Mouse (Mus musculus): ENCODE results near the gene Nrd1.

Nrd1 gene

DNA sequence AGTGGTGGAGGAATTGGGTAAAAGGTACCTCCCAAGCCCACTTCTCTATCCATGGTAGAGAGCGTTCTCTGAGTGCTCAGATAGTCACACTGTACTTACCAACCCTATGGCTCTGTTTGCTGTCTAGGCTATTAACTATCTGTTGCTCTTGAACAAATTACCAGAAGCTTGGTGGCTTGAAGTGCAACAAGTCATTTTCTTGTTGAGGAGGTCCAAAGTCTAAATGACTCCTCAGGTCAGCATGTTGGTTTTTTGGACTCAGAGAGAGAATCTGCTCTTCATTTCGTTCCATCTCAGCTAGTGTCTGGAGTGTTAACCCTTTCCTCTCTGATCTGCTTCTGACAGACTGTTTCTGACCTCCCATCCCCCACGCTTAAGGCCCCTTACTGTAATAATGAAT, 24.6 kb downstream of the Nrd1 start:
- no peak for DNase-seq (ENCODE audit: low read depth, low spot score)

DNA sequence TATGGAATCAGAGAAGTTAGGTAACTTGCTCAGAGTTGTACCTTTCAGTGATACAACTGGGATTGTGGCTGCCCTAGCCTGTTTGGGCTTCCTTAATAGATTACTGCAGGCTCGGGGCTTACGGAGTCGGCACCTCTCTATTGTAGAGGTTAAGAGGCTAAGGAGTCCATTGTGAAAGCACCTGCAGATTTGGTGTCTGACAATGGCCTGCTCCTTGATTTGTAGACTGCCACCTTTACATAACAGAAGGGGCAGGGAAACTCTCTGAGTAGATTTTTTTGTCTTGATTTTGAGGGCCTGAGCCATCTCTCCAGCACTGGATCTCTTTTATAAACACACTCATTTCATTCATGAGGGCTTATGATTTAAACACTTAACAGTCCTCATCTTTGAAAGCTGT, 26.1 kb downstream of the Nrd1 start:
- no peak for DNase-seq (ENCODE audit: low read depth, low spot score)

DNA sequence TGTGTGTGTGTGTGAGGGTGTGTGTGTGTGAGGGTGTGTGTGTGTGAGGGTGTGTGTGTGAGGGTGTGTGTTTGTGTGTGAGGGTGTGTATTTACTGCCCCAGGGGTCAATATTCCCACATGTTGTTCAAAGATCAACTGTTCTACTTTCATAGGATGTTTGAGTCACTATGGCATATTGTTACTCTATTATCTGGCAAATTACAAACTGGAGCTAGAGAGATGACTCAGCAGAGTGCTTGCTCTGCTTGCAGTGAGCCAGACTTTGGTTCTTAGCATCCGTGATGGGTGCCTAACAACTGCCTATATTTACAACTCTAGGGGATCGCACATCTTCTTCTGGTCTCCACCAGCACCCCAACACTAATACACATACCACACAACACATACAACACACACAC, 29.4 kb downstream of the Nrd1 start:
- no peak for DNase-seq (ENCODE audit: low read depth, low spot score)

DNA sequence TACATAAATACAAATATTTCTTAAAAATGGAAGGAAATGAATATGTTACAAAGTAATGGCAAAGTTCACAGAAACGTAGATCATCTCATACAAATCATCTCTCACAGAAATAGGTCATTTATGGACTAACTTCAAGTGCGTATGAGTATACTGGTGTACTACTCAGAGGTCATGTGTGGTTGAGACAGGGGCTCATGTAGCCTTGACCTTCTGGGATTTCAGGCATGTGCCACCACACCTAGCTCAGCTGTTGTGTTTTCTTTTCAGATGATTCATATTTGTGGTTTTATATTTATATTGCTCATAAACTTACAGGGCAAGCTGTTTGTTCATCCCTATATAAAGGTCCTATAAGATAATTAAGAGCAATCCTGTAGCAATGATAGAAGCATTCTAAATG, 29.8 kb downstream of the Nrd1 start:
- no peak for DNase-seq (ENCODE audit: low read depth, low spot score)

DNA sequence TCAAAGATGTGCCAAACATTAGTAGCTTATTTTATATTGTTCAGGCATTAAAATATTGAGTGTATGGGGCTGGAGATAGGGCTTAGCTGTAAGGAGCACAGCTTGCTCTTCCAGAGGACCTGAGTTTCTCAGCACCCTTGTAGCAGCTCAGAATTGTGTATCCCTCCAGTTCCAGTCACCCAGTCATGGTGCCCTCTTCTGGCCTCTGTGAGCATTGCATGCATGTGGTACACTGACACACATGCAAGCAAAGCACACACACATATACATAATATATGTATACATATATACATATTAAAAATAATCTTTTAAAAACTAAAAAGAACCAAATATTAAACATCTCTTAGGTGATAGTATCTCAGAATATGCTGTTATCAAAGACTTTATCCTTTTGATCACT, 35.9 kb downstream of the Nrd1 start:
- peak; percentile 66 for DNase-seq (ENCODE audit: low read depth, low spot score)

DNA sequence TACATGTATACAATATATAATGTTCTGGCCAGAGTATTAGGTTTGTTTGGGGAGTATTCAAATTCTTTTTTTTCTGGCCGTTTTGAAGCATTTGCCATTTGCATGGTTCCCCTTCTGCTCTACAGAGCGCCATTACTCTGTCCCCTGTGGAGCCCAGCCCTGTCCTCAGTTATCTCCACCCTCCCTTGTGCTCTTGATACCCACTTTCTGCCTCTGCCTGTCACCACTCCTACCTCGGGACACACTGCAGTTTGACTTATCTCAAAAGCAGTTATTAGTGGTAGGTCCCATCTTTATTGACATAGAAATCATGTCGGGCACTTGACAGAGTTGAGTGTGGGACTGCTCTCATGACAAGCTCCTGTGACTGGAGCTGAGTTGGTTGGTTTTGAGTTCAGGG, 42.3 kb downstream of the Nrd1 start:
- no peak for DNase-seq (ENCODE audit: low read depth, low spot score)

DNA sequence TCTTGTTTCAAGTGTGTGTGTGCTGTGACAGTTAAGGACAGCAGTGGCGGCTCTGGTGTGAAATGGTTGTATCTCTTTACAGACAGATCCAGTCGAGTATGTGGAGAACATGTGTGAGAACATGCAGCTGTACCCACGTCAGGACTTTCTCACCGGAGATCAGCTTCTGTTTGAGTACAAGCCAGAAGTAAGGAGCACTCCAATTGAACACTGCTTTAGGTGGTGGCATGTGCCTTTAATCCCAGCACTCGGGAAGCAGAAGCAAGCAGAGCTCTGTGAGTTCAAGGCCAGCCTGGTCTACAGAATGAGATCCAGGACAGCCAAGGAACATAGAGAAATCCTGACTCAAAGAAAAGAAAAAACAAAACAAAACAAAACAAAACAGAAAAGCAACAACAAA, 42.8 kb downstream of the Nrd1 start:
- no peak for DNase-seq (ENCODE audit: low read depth, low spot score)

DNA sequence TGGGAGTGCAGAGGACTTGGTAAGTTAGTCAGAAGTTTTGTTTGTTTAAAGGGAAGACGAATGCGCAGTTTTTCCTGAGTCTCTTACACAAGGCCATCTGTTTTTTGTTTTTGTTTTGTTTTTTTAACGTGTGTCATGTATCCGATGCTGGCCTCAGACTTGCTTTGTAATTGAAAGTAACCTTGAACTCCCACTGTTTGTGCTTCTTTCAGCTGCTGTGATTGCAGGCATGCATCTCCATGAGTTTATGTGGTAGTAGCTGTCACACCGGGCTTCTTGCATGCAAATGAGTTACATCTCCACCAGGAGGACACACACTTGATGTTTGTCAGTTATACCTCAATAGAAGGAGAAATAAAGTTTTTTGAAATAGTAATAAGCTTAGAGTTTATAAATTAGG, 43.3 kb downstream of the Nrd1 start:
- DNase-seq (ENCODE audit: low read depth, low spot score), result no peak

DNA sequence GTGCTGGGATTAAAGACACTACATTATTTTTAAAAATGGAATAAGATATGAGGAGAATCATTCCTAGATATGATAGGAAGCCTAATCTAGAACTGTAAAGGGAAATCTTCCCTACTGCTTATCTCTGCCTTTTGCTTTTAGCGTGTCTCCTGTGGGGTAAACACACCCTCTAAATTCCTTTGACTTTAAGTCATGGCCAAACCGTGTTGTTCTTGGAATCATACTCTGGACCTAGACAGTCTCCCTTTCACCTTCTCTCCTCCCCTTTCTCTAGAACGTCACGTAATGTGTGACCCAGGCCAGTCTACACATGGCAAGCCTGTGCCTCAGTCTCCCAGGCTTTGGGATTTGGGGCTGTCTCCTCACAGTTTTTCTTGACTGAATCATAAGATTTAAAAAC, 47.8 kb downstream of the Nrd1 start:
- DNase-seq (ENCODE audit: low read depth, low spot score), result no peak

DNA sequence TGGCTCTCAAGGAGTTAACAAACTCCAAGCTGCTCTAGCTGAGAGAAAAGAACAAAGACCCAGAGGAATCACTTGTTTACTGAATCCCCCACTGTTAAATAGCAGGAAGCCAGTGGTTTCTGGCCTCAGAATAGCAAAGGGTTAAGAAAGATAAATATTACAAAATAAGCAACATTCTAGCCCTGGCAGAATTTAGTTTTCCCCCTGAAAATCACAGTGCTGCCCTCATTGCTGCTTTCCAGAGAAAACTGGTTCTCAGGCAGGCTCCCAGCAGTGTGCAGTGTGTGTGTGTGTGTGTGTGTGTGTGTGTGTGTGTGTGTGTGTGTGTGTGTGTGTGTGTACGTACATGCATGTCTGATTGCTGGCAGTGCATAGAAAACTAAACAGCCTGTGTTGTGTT, 51.8 kb downstream of the Nrd1 start:
- DNase-seq (ENCODE audit: low read depth, low spot score), result no peak

DNA sequence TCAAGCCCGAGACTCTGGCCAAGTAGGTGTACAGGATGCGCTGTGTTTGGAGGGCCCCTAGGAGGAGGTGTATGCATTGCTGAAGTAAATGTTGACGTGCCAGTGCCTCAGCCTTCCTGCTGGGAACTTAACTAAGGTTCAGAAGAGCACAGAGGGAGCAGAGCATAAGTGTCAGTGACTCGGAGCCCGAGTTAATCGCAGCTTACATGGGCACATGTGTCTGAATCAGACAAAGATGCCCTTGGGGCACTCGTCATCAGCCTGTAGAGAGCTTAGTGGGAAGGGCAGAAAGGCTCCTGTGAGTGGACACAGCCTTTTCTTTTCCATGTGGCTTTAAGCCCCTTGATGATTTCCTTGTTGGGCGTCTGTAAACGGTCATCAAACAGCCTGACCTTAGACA, 53.5 kb downstream of the Nrd1 start:
- no peak for DNase-seq (ENCODE audit: low read depth, low spot score)

DNA sequence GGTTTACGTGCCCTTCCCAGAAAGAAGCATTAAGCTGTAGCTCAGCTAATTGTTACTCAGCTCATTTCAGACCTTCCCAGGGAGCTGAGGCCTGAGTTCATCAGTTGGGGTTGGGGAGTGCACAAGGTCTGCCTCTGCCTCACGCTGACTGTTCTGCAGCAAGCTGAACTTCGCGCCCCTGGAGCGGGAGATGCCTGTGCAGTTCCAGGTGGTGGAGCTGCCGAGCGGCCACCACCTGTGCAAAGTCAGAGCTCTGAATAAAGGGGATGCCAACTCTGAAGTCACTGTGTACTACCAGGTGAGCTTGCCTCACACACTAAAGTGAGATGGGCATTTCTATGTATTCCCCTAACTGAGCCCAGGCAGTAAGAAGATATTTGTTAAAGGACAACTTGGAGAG, 55.9 kb downstream of the Nrd1 start:
- no peak for DNase-seq (ENCODE audit: low read depth, low spot score)

DNA sequence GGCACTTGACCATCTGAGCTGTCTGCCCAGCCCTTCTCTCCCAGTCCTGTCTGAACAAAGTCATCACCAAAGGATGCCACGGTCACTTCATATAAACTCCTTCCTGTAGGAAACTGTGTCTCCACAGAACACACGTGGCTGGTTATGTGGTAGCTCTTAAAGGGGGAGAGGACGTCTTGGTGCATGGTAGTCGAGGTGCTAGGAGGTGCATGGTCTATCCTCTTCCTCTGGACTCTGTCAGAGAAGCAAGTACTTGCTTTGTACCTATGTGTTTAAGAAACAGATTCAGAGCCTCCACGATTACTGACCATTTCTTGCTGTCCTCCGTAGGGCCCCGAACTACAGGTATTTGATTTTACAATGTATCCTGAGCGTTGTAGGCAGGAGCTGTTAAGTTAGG, 57.2 kb downstream of the Nrd1 start:
- no peak for DNase-seq (ENCODE audit: low read depth, low spot score)

DNA sequence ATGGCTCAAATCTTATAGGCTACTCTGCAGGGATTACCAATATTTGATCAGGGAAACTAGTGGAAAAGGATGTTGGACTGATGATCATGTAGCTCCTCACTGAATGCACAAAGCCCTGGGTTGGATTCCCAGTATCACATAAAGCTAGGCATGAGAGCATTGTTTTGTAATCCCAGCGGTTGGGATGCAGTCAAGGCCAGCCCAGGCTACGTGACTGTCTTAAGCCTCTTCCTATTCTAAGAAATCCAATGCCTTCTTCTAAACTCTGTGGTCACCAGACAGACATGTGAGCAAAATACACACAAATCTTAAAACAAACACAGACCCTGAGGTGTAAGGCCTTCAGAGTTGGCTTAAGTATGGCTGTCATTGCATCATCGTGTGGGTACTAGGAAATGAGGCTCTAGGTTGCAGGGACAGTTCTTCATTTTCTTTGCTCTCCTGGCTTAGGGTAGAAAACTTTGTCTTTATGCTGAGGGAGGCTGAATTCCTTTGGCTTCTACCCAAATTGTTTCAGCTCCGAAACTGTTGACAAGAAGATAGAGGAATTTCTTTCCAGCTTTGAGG, 58.9 kb downstream of the Nrd1 start:
- no peak for DNase-seq (ENCODE audit: low read depth, low spot score)

DNA sequence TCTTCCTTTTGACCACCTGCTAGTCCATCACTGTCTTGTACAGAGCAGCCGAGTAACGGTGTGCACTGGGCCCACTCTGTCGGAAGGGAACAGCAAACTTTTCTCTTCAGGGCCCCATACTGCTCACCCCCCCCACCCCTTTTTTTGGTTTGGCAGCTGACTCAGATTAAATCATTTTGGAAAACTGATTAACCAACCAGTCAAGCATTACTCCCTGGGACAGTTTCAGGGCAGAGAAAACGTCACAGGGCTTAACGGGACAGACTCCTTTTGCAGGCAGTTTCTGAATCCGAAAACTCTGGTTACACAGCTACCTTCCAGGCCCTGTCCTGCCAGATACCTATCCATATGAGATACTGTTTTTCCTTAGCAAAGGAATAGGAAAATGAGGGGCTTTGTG, 64.5 kb downstream of the Nrd1 start:
- no peak for DNase-seq (ENCODE audit: low read depth, low spot score)

DNA sequence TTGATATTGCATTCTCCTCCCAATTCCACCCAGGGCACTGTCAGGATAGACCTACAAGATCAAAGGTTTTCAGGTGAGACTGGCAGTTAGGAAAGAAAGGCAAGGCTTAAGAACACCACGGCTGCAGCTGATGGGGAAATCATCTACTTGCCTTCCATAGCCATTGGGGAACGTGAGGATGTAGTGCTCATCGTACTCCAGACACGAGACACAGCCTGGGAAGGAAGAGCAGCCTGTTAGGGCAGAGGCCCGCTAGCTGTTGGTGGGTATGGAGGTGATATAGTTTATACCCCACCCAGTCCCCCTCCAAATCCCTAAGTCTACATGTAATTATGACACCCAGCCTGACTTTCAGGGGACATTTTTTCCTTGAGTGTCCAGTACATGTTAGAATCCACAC, 65.3 kb downstream of the Nrd1 start:
- DNase-seq (ENCODE audit: low read depth, low spot score), result no peak

DNA sequence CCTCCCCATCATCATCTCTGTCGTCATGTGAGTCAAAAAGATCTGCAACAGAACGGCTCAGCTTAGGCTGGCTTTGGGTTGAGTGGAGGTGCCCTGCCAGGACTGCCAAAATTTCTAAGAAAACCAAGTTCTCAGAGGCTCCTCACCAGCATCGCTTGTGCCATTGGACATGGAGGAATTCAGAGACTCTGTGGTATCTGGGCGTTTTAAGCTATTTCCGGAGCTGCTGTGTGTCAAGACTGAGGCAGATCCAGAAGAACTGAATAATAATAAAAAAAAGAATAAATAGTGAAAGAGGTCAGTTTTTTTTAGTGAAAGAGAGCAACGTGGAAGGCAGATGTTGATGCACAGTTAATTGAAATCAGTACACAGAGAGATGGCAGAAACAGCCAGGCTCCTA, 72.4 kb downstream of the Nrd1 start:
- DNase-seq (ENCODE audit: low read depth, low spot score), result no peak

DNA sequence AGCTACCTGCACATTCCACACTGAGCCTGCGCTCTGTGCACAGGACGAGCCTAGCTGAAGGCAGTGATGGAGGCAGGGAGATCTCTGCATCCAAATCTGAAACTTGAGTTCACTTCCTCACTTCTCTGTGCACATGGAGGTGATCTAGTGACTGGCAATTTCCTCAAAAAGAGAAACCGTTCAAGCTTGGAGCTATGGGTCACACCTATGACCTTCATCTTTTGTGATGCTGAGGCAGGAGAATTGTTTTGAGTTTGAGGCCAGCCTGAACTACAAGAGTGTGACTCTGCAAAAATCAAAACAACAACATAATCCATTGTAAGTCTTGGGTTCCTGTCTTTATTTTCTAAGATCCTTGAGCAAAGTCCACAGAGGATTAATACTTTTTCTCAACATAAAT, 72.8 kb downstream of the Nrd1 start:
- DNase-seq (ENCODE audit: low read depth, low spot score), result no peak

DNA sequence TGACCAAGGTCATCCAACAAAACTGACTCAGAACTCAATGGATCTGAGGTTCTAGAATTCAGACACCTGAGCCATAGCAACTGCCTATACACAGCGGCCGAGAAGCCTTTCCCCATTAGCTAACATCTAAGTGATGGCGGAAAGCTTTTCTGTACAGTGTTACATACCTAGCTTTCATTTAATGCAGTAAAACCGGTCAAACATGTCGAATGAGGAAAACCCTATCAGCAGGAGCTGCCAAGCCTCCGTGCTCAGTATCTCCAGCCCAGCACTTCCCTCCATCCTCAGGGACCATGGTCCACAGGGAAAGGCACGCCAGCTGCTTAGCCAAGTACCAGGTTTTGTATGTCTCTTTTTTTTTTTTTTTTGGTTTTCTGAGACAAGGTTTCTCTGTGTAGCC, 78.5 kb downstream of the Nrd1 start:
- no peak for DNase-seq (ENCODE audit: low read depth, low spot score)

DNA sequence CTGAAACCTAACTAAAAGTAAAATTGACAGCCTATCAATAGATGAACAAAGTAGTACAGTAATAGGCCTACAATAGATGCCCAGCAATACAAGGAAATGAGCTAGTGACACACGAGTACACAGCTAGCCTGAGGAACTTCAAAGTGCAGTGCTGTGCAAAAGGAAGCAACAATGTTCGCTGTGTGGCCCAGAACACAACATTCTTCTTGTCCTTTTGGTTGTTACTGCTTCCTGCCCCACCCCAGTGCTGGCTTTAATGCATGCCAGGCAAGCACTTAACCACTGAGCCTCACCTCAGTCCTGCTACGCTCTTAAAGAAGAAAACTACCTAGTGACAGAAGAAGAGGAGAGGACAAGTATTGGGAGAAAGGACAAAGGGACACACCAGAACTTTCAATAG, 79.2 kb downstream of the Nrd1 start:
- no peak for DNase-seq (ENCODE audit: low read depth, low spot score)

DNA sequence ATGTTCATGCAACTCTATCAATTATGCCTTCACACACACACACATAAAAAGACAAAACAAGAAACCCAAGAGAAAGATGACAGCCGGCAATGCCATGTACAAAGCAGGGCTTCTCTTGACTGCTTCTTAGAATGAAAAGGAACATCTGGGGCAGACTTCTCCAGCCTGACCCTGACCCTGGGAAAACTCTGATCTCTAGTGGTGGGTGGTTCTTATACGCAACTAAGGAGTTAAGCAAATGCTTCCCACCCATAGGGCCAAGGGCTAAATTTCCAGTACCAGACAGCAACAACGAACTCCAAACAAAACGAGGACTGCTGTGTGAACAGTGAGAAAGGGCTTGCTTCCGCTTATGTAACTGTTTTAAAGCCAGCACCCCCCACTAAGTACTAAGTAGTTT, 79.7 kb downstream of the Nrd1 start:
- no peak for DNase-seq (ENCODE audit: low read depth, low spot score)

DNA sequence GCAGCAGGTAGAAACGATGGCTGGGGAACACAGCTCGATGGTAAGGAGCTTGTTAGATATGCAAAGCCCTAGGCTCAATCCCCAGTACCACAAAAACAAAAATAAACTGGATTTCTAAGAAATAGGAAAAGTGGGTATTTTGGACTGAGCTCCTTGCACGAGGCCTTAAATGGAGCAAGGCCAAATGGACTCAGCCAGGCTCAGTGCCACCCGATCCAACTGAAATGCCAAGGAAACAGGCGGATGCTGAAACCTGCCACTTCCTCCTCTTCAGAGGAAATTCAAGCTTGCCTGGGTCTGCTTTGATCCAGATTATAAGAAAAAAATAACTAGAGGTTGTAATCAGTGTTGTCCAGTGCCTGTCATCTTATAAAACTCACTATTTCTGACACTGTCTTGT, 88.7 kb downstream of the Nrd1 start:
- DNase-seq (ENCODE audit: low read depth, low spot score), result no peak

DNA sequence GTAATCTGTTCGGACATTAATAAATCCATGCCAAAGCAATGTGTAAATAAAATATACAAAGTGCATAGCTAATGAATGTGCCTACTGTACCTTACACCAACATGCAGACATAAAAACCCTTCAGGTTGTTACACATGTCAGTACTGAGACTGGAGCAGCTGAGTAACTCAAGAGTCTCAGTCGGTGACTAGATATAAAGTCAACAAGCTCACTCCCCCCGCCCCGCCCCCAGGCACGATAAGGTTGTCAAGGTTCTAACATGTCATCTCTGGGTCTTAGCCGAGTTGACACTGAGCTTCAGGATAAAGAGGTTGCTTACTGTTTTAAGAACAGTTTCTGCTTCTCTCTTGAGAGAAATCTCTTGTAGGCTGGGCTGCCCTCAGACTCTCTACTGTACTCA, 89.5 kb downstream of the Nrd1 start:
- DNase-seq (ENCODE audit: low read depth, low spot score), result no peak

DNA sequence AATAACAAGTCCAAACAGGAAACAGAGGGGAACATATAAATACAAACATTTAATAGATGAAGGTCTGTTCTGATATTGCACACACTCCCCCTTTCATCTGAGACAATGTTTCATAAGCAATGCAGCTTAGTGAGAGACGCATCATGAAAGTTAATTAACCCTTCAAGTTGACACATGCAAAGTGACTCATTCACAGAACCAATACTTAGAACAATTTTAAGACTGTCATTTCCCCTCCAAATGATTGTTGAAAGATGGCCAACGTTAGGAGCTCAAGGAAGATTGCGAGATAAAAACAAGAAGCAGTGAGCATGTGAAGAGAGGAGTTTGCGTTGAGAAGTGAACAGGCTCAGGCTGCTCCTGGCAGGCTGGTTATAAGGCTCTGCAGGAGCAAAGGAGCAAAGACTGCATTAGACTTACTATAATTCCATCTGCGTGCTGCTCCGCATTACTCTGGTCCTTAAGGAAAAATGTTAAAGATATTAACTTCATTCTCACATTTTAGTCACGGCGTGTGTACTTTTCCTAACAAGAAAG, 90.9 kb downstream of the Nrd1 start:
- DNase-seq (ENCODE audit: low read depth, low spot score), result no peak
